Mouse (Mus musculus) liver, embryonic 11.5 days (tissue): ENCODE data around the gene Izumo2. TPM values are rescaled to one million over a fixed set of nuclear protein-coding genes. Genes with fewer than 3 reads are reported as not detected.
"Not testable (repeated sequence)": the region's sequence is repeated elsewhere in the genome, so short reads cannot be mapped to it uniquely, and the experiment has no call there.

Experiments used
- ATAC-seq: fragments of 200-750 bp; cut with Nextera tagmentation; replicated peaks from 2 replicates; pipeline ENCODE4 v1.8.0; 2017; ENCODE audit warnings: moderate number of reproducible peaks, mild to moderate bottlenecking, moderate TSS enrichment, moderate library complexity; ENCODE audit not compliant: low FRiP score
- DNase-seq: peaks from one replicate; pipeline ENCODE4 v3.0.0-alpha.2; 2017; ENCODE audit warnings: low spot score
- H3K27ac ChIP-seq: fragments of 300-500 bp; sonication (generic); 2 replicates; pipeline ENCODE4 v1.5.1; 2014; ENCODE audit warnings: mild to moderate bottlenecking, low read depth, low read length, control low read depth
- H3K27me3 ChIP-seq: fragments of 300-500 bp; sonication (generic); replicated peaks from 2 replicates; pipeline ENCODE4 v1.6.1; 2014; ENCODE audit warnings: low read length, mixed read lengths; ENCODE audit not compliant: control insufficient read depth, insufficient read depth
- H3K36me3 ChIP-seq: fragments of 300-500 bp; sonication (generic); 2 replicates; pipeline ENCODE4 v1.6.1; 2014; ENCODE audit warnings: mild to moderate bottlenecking, low read length, moderate library complexity, mixed read lengths; ENCODE audit not compliant: control insufficient read depth, insufficient read depth
- H3K4me1 ChIP-seq: fragments of 300-500 bp; sonication (generic); replicated peaks from 2 replicates; pipeline ENCODE4 v1.6.1; 2014; ENCODE audit warnings: low read length, mixed read lengths; ENCODE audit not compliant: control insufficient read depth, insufficient read depth
- H3K4me2 ChIP-seq: fragments of 300-500 bp; sonication (generic); 2 replicates; pipeline ENCODE4 v1.6.1; 2014; ENCODE audit warnings: mild to moderate bottlenecking, control low read depth, moderate library complexity
- H3K4me3 ChIP-seq: fragments of 300-500 bp; sonication (generic); 2 replicates; pipeline ENCODE4 v1.5.1; 2014; ENCODE audit warnings: low read depth, low read length, control low read depth
- H3K9ac ChIP-seq: fragments of 300-500 bp; sonication (generic); 2 replicates; pipeline ENCODE4 v1.6.1; 2014; ENCODE audit warnings: low read depth, low read length, control low read depth
- H3K9me3 ChIP-seq: fragments of 300-500 bp; sonication (generic); 2 replicates; pipeline ENCODE4 v1.6.1; 2016; ENCODE audit warnings: low read length, inconsistent platforms, mixed read lengths; ENCODE audit not compliant: control insufficient read depth
- WGBS: fragments of 180-500 bp; shearing (Covaris S2); extraction: QIAGEN DNeasy Blood & Tissue Kit; methylation state at CpG from one replicate; pipeline ENCODE4 v1.1.7; 2014; 5-methylcytosine and 5-hydroxymethylcytosine counted together
- polyA plus RNA-seq: library from polyadenylated mRNA; unstranded; fragments of >200 nt; fragmentation: Nextera tagmentation; extraction: Ambion mirVana; gene quantifications from 2 replicates; pipeline ENCODE4 v1.2.1, GENCODE M21; 2014

The Izumo2 gene
- polyA plus RNA-seq, 1 experiment from 2014 or later = not detected

GRCm38 (mm10) chr7:44733723-44734122 is 25.2 kb downstream of the Izumo2 start:
- DNase-seq (no peak), ATAC-seq (no peak)
- Histone ChIP-seq H3K4me3 (no peak overlapping the region), H3K9ac (no peak overlapping the region), H3K9me3 (no peaks in the 10 kb centered on the region), H3K27ac (no peak overlapping the region), H3K36me3 (peaks cover 2% of the 10 kb centered on the region; the same call in 1 of the 2 replicates), H3K4me1 (no peaks in the 10 kb centered on the region), H3K27me3 (no peaks in the 10 kb centered on the region), H3K4me2 (no peak overlapping the region)
- 81% methylated on average over 9 of the region's 9 CpGs for WGBS

GRCm38 (mm10) chr7:44741361-44741760 is 32.8 kb downstream of the Izumo2 start:
- WGBS = 76% methylated on average over 8 of the region's 8 CpGs
- no peak for DNase-seq
- no peaks in the 10 kb centered on the region for H3K9me3 ChIP-seq
- no peaks in the 10 kb centered on the region for H3K36me3 ChIP-seq
- H3K9ac ChIP-seq = no peak overlapping the region
- peaks cover 8% of the 10 kb centered on the region for H3K4me1 ChIP-seq
- H3K4me3 ChIP-seq = no peak overlapping the region
- no peak for ATAC-seq
- H3K27me3 ChIP-seq = no peaks in the 10 kb centered on the region
- no peak overlapping the region for H3K27ac ChIP-seq
- H3K4me2 ChIP-seq = no peak overlapping the region

GRCm38 (mm10) chr7:44744270-44744669 is 35.7 kb downstream of the Izumo2 start:
- WGBS = 63% methylated on average over 9 of the region's 9 CpGs
- Histone ChIP-seq H3K27ac (no peak overlapping the region), H3K9me3 (no peaks in the 10 kb centered on the region), H3K4me1 (peaks cover 18% of the 10 kb centered on the region), H3K27me3 (no peaks in the 10 kb centered on the region), H3K36me3 (no peaks in the 10 kb centered on the region), H3K4me2 (peak overlapping the region; percentile 81; the same call in 1 of the 2 replicates), H3K9ac (no peak overlapping the region), H3K4me3 (no peak overlapping the region)
- ATAC-seq = no peak
- no peak for DNase-seq

- ATAC-seq (peak; percentile 45), DNase-seq (peak; percentile 74)
- Histone ChIP-seq H3K9me3 (no peaks in the 10 kb centered on the region), H3K4me3 (peak overlapping the region; percentile 44), H3K4me1 (peaks cover 18% of the 10 kb centered on the region), H3K36me3 (no peaks in the 10 kb centered on the region), H3K27me3 (no peaks in the 10 kb centered on the region), H3K4me2 (peak overlapping the region; percentile 81), H3K9ac (peak overlapping the region; percentile 44), H3K27ac (no peak overlapping the region)
- 1% methylated on average over 18 of the region's 18 CpGs for WGBS
Observed at GRCm38 (mm10) chr7:44745076-44745475, 36.5 kb downstream of the Izumo2 start.

GRCm38 (mm10) chr7:44747115-44747514 is 38.6 kb downstream of the Izumo2 start:
- Histone ChIP-seq H3K4me1 (peaks cover 18% of the 10 kb centered on the region), H3K4me3 (peak overlapping the region; percentile 70), H3K36me3 (no peaks in the 10 kb centered on the region; the same call in 1 of the 2 replicates), H3K27me3 (no peaks in the 10 kb centered on the region), H3K9me3 (no peaks in the 10 kb centered on the region), H3K27ac (no peak overlapping the region), H3K4me2 (peak overlapping the region; percentile 91), H3K9ac (no peak overlapping the region)
- no peak for DNase-seq
- WGBS = 72% methylated on average over 4 of the region's 4 CpGs
- no peak for ATAC-seq

- no peaks in the 10 kb centered on the region for H3K27me3 ChIP-seq
- H3K9me3 ChIP-seq = no peaks in the 10 kb centered on the region
- ATAC-seq = peak; percentile 98
- peaks cover 2% of the 10 kb centered on the region; the same call in 1 of the 2 replicates for H3K36me3 ChIP-seq
- peak; percentile 97 for DNase-seq
- H3K4me1 ChIP-seq = peaks cover 18% of the 10 kb centered on the region
- peak within 1 kb of the TSS; percentile 91 for H3K4me2 ChIP-seq
- peak within 1 kb of the TSS; percentile 90 for H3K27ac ChIP-seq
- WGBS = under 1% methylated on average over 44 of the region's 44 CpGs
- peak within 1 kb of the TSS; percentile 70 for H3K4me3 ChIP-seq
- peak within 1 kb of the TSS; percentile 70 for H3K9ac ChIP-seq
Observed at GRCm38 (mm10) chr7:44748101-44749044, 39.8 kb downstream of the Izumo2 start, which contains the start of gene Vrk3. Vrk3 (plus strand) TSS chr7:44748413.

- not testable (repeated sequence) for ATAC-seq, H3K27ac ChIP-seq, DNase-seq, H3K27me3 ChIP-seq, H3K4me3 ChIP-seq, H3K9ac ChIP-seq, H3K9me3 ChIP-seq, H3K4me2 ChIP-seq
- 79% methylated on average over 1 of the region's 1 CpGs for WGBS
- peaks cover 21% of the 10 kb centered on the region for H3K36me3 ChIP-seq
- H3K4me1 ChIP-seq = peaks cover 10% of the 10 kb centered on the region; the same call in 1 of the 2 replicates
Observed at GRCm38 (mm10) chr7:44750950-44751349, 42.4 kb downstream of the Izumo2 start, which contains the start of gene Zfp473. Zfp473 (minus strand) TSS chr7:44751050.

GRCm38 (mm10) chr7:44757164-44757563 is 48.6 kb downstream of the Izumo2 start:
- Histone ChIP-seq H3K4me3 (no peak overlapping the region), H3K9ac (no peak overlapping the region), H3K36me3 (peaks cover 42% of the 10 kb centered on the region), H3K4me2 (no peak overlapping the region), H3K27me3 (no peaks in the 10 kb centered on the region), H3K9me3 (no peaks in the 10 kb centered on the region), H3K4me1 (no peaks in the 10 kb centered on the region), H3K27ac (no peak overlapping the region)
- WGBS = 81% methylated on average over 2 of the region's 2 CpGs
- ATAC-seq (no peak), DNase-seq (no peak)
